Mouse (Mus musculus) liver, embryonic 12.5 days (tissue): ENCODE data around the gene Prkch. TPM values are rescaled to one million over a fixed set of nuclear protein-coding genes. Genes with fewer than 3 reads are reported as not detected.

Experiments
- ATAC-seq: fragments of 200-750 bp; cut with Nextera tagmentation; 2 replicates; pipeline ENCODE4 v1.8.0; 2017; ENCODE audit warnings: moderate number of reproducible peaks, mild to moderate bottlenecking, moderate library complexity
- H3K27ac ChIP-seq: fragments of 300-500 bp; sonication (generic); 2 replicates; pipeline ENCODE4 v1.5.1; 2016; ENCODE audit warnings: mild to moderate bottlenecking
- H3K27me3 ChIP-seq: fragments of 300-500 bp; sonication (generic); replicated peaks from 2 replicates; pipeline ENCODE4 v1.6.1; 2016; ENCODE audit warnings: mild to moderate bottlenecking, moderate library complexity
- H3K36me3 ChIP-seq: fragments of 300-500 bp; sonication (generic); 2 replicates; pipeline ENCODE4 v1.6.1; 2016; ENCODE audit warnings: mild to moderate bottlenecking, moderate library complexity
- H3K4me1 ChIP-seq: fragments of 300-500 bp; sonication (generic); 2 replicates; pipeline ENCODE4 v1.6.1; 2016
- H3K4me2 ChIP-seq: fragments of 300-500 bp; sonication (generic); 2 replicates; pipeline ENCODE4 v1.6.1; 2016; ENCODE audit warnings: mild to moderate bottlenecking, moderate library complexity
- H3K4me3 ChIP-seq: fragments of 300-500 bp; sonication (generic); 2 replicates; pipeline ENCODE4 v1.5.1; 2016; ENCODE audit warnings: mild to moderate bottlenecking, moderate library complexity
- H3K9ac ChIP-seq: fragments of 300-500 bp; sonication (generic); 2 replicates; pipeline ENCODE4 v1.6.1; 2016; ENCODE audit warnings: mild to moderate bottlenecking, moderate library complexity
- H3K9me3 ChIP-seq: fragments of 300-500 bp; sonication (generic); replicated peaks from 2 replicates; pipeline ENCODE4 v1.6.1; 2016; ENCODE audit warnings: mild to moderate bottlenecking, moderate library complexity
- WGBS: fragments of 180-500 bp; shearing (Covaris S2); methylation state at CpG from one replicate; pipeline ENCODE4 v1.1.7; 2016; ENCODE audit not compliant: insufficient replicate concordance; 5-methylcytosine and 5-hydroxymethylcytosine counted together
- polyA plus RNA-seq: library from polyadenylated mRNA; unstranded; fragments of >200 nt; fragmentation: Nextera tagmentation; extraction: Ambion mirVana; gene quantifications from 2 replicates; pipeline ENCODE4 v1.2.1, GENCODE M21; 2016

The Prkch gene
- polyA plus RNA-seq, 1 experiment from 2014 or later = 4.8 TPM

DNA sequence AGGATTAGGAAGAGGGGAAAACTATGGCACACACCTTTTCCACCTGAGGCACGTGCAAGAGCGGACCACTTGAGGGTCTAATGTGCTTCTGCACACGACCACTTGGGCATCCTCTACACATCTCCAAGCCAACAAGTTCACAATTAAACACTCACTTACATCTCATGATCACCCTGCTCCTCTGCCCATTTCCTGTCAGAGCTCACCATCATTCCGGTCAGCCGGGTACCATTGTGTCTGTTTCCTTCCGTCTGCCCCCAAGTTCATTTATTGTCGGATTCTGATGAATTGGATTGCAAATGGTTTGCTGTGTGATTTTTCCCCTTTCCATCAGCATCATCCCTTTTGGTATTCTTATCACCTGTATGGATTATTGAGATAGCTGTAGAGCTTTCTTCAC is 18.4 kb downstream of the Prkch start:
- Histone ChIP-seq H3K4me1 (peaks cover 14% of the 10 kb centered on the region), H3K9me3 (no peaks in the 10 kb centered on the region), H3K4me2 (no peak overlapping the region), H3K4me3 (no peak overlapping the region), H3K36me3 (no peaks in the 10 kb centered on the region), H3K27ac (no peak overlapping the region), H3K9ac (no peak overlapping the region), H3K27me3 (no peaks in the 10 kb centered on the region)
- 60% methylated on average over 7 of the region's 7 CpGs for WGBS
- ATAC-seq = no peak

DNA sequence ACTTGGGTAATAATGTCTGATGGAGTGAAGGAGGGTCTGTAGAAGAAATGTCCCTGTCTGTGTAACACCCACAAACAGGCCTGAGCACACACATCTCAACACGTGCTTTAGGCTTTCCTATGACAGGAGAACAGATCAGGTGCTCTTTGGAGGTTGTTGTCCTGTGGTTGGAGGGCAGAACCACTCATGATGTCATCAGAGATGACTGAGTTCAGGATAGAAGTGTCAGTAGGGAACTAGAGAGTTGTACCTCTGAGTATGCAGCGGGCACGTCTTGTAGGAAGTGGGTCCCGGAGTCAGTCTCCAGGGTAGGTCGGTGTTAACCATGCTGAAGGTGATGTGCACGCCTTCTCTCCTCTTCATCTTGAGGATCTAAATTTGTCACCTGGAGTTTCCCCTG is 19.1 kb downstream of the Prkch start:
- ATAC-seq = no peak
- peaks cover 12% of the 10 kb centered on the region for H3K4me1 ChIP-seq

DNA sequence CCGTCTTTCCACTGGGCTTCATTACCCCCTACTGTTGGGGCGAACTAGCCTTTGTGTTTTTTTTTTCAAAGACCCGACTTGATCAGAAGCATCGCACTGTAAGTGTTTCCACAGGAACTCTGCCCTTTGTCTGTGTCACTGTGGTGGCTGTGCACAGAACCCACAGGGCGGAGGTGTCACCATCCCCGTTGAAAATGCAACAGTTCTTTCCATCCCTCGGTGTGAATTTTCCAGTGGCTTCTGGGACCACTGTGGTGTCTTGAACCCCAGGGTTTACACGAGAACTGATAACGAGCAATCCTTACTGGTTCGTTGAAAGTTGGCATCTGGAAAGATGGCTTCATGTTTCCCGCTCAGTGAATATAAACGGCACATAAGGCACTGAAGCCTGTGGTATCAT is 20.2 kb downstream of the Prkch start:
- H3K4me1 ChIP-seq = peaks cover 12% of the 10 kb centered on the region
- no peaks in the 10 kb centered on the region for H3K9me3 ChIP-seq
- no peak for ATAC-seq
- H3K27ac ChIP-seq = no peak overlapping the region
- H3K27me3 ChIP-seq = no peaks in the 10 kb centered on the region
- no peak overlapping the region for H3K4me2 ChIP-seq
- H3K36me3 ChIP-seq = no peaks in the 10 kb centered on the region
- H3K9ac ChIP-seq = no peak overlapping the region
- H3K4me3 ChIP-seq = no peak overlapping the region
- 53% methylated on average over 12 of the region's 12 CpGs for WGBS

More for the DNA sequence above, 19.1 kb downstream of the Prkch start:
- Histone ChIP-seq H3K9ac (no peak overlapping the region), H3K27ac (no peak overlapping the region), H3K4me3 (no peak overlapping the region), H3K4me2 (no peak overlapping the region), H3K27me3 (no peaks in the 10 kb centered on the region), H3K9me3 (no peaks in the 10 kb centered on the region), H3K36me3 (no peaks in the 10 kb centered on the region)
- WGBS = 68% methylated on average over 6 of the region's 6 CpGs

DNA sequence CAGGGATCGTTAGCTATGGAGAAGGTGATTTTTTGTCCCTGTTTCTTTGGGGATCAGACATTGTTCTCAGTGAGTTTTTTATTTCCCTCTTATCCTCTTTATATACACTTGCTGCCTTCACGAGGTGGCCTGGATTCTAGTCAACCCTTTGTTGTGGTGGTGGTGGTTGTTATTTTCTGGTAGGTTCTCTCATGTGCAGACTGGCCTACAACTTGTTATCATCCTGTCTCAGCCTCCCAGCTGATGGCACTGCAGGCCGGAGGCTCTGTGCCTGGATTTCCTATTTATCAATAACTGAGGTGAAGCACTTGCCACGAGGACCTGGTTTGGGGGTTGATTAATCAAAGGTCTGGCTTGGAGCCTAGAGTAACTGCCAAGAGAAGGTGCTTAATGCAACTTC is 20.6 kb downstream of the Prkch start:
- Histone ChIP-seq H3K9me3 (no peaks in the 10 kb centered on the region), H3K4me2 (no peak overlapping the region), H3K4me1 (peaks cover 13% of the 10 kb centered on the region), H3K4me3 (no peak overlapping the region), H3K9ac (no peak overlapping the region), H3K27ac (no peak overlapping the region), H3K36me3 (no peaks in the 10 kb centered on the region), H3K27me3 (no peaks in the 10 kb centered on the region)
- WGBS = 40% methylated on average over 4 of the region's 4 CpGs
- ATAC-seq = no peak

DNA sequence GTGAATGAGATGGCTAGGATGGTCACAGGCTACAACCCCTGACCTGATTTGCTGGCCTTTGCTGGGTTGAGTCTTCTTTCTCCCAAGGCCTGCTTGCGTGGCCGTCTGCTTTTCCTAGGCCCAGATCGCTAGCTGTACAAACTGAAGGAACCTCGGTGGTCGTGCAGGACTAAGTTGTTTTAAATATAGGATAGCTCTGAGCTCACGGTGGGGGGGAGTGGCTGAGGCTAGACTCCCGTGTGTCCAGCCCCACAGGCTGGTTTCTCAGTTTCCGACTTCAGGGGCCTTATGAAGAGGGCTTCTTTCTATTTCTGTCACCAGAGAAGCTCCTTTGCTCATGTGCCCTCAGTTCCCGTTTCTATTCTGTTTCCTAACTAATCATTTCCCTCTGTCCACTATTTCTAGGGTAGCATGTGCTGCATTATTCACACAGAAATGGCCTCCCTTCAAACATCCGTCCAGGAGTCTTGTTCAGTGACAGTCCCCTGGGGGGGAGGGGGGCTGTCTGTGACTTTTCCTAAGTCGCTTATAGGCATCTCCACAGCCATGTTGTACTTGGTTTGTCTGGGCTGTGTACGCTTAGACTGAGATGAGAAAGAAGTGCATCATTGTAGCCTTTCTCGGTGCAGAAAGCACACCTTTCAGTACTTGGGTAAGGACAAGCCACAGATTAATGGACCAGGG is 22.9 kb downstream of the Prkch start:
- no peak overlapping the region for H3K4me3 ChIP-seq
- no peak for ATAC-seq
- peaks cover 15% of the 10 kb centered on the region for H3K4me1 ChIP-seq
- H3K36me3 ChIP-seq = no peaks in the 10 kb centered on the region
- H3K4me2 ChIP-seq = no peak overlapping the region
- no peak overlapping the region for H3K9ac ChIP-seq
- H3K27ac ChIP-seq = no peak overlapping the region
- H3K27me3 ChIP-seq = no peaks in the 10 kb centered on the region
- WGBS = 29% methylated on average over 13 of the region's 13 CpGs
- H3K9me3 ChIP-seq = no peaks in the 10 kb centered on the region

DNA sequence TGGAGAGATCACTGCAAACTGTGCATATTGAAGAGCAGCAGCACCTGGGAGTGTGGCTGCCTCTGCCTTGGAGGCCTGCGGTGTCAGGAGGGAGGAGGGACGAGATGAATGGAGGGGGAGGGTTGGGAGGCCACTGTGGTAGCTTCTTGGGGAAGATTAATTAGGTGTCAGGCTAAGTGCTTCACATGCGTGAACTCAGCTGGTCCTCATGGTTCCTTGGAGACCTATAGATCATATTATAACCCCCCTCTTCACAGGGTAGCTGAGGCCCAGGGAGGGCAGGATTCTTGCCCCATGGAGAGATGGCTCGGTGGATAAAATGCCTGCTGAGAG is 23.4 kb downstream of the Prkch start:
- peaks cover 15% of the 10 kb centered on the region for H3K4me1 ChIP-seq
- H3K27me3 ChIP-seq = no peaks in the 10 kb centered on the region
- H3K9me3 ChIP-seq = no peaks in the 10 kb centered on the region
- no peak overlapping the region for H3K4me2 ChIP-seq
- H3K9ac ChIP-seq = no peak overlapping the region
- no peaks in the 10 kb centered on the region for H3K36me3 ChIP-seq
- H3K4me3 ChIP-seq = no peak overlapping the region
- ATAC-seq = no peak
- H3K27ac ChIP-seq = no peak overlapping the region
- 20% methylated on average over 4 of the region's 4 CpGs for WGBS

DNA sequence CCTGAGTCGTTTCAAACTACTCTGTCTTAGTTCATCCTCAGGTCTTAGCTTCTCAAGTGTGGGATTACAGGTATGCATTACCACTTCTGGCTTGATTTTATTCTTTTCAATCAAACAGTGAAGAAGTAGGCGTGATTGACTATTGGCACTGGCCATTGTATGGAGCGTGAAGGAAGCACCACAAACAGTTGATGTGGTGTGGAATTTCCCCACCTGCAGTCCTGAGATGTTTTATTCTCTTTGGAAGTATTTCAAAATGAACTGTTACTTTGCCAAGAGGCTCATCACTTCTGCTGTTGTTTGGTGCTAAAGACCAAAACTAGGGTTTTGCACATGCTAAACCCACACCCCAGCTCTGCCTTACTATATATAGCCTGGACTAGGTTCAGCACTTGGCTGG is 24.7 kb downstream of the Prkch start:
- peaks cover 15% of the 10 kb centered on the region for H3K4me1 ChIP-seq
- no peak overlapping the region for H3K4me3 ChIP-seq
- 66% methylated on average over 3 of the region's 3 CpGs for WGBS
- no peaks in the 10 kb centered on the region for H3K9me3 ChIP-seq
- H3K36me3 ChIP-seq = no peaks in the 10 kb centered on the region
- no peaks in the 10 kb centered on the region for H3K27me3 ChIP-seq
- ATAC-seq = no peak
- no peak overlapping the region for H3K9ac ChIP-seq
- H3K27ac ChIP-seq = no peak overlapping the region
- no peak overlapping the region for H3K4me2 ChIP-seq

DNA sequence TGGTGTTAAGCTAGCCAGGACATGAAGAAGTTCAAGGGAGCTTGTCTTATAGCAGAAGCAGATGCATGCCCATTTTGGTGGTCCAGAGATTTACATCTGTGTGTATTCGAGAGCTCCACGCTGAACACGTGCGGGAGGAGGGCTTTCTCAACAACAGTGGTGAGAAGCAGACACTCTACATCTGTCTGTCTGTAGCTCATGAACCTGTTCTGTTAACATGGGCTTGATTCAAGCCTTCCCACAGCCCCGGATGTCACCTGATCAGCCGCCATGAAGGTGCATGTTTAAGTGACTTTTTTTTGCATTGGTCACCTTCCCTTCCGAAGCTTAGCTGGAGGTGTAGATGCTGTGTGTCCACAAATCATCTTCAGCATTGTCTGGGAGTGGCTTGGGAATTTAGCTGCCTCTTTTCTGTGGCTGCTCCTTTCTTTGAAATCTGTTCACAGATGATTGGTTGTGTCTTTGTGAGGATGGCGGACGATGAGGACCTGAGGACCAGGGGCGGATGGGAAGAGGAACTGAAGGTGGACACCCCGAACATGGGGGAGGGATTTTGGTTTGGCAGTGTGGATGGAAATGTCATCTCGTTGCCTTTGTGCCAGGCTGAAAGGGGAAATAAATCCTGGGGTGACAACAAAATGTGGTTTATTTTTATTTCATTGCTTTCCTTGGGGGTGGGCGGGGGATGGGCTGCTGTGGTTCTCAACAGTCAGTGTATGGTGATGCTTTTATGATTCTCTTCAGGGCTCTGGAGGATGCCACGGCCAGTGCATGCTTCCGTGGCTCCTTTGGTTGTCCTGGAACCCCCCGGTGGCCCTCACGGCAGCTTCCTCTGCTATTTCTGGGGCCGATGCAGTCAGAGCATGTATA is 25.3 kb downstream of the Prkch start:
- no peak overlapping the region for H3K9ac ChIP-seq
- WGBS = 66% methylated on average over 18 of the region's 18 CpGs
- no peaks in the 10 kb centered on the region for H3K36me3 ChIP-seq
- H3K4me3 ChIP-seq = no peak overlapping the region
- H3K9me3 ChIP-seq = no peaks in the 10 kb centered on the region
- no peak for ATAC-seq
- no peak overlapping the region for H3K27ac ChIP-seq
- no peak overlapping the region for H3K4me2 ChIP-seq
- H3K27me3 ChIP-seq = no peaks in the 10 kb centered on the region
- peaks cover 15% of the 10 kb centered on the region for H3K4me1 ChIP-seq

DNA sequence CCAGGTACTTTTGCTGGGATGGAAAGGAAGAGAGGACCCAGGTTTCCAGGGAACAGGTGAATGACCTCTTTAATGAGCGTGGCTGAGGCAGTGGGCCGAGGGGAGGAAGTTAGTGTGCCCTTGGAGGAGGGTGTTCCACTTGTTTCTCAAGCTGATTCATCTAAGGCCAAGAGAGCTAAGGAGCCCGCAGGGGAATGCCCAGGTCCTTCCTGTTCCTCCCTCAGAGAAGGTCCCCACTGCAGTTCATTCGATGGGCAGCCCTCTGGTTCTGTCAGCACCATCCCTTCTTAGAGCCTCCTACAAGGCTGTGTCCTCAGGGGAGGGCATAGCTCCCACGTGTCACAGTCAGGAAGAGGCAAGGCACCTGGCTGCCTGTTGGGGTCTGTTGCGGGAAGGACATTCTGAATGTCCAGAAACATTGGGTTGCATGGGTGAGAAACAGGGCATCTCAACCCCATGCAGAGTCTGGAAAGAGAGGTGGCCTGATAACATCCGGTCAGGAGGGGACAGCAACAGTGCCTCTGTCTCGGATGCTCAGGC is 26.3 kb downstream of the Prkch start:
- ATAC-seq = no peak
- H3K36me3 ChIP-seq = no peaks in the 10 kb centered on the region
- H3K4me3 ChIP-seq = no peak overlapping the region
- 55% methylated on average over 8 of the region's 8 CpGs for WGBS
- H3K4me2 ChIP-seq = no peak overlapping the region
- no peaks in the 10 kb centered on the region for H3K9me3 ChIP-seq
- no peak overlapping the region for H3K9ac ChIP-seq
- H3K4me1 ChIP-seq = peaks cover 10% of the 10 kb centered on the region
- no peaks in the 10 kb centered on the region for H3K27me3 ChIP-seq
- H3K27ac ChIP-seq = no peak overlapping the region

DNA sequence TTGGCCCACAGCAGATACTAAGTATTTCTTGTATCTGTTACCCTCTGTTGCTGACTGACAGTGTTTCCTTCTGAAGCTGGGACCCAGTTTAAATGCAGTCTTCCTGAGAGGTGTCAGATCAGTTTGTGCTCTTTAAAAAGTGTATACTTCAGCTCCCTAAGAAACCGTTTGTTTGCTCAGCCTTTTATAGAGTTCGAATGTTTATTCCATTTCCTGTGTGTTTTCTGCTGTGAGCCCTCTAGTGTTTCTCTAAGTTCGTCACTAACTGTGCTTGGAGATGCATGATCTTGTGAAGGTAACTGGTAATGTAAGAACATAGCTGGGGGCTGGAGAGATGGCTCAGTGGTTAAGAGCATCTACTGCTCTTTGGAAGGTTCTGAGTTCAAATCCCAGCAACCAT is 27.1 kb downstream of the Prkch start:
- Histone ChIP-seq H3K27ac (no peak overlapping the region), H3K36me3 (no peaks in the 10 kb centered on the region), H3K27me3 (no peaks in the 10 kb centered on the region), H3K4me1 (peaks cover 9% of the 10 kb centered on the region), H3K9ac (no peak overlapping the region), H3K4me3 (no peak overlapping the region), H3K4me2 (no peak overlapping the region), H3K9me3 (no peaks in the 10 kb centered on the region)
- ATAC-seq = no peak
- WGBS = 51% methylated on average over 3 of the region's 3 CpGs

DNA sequence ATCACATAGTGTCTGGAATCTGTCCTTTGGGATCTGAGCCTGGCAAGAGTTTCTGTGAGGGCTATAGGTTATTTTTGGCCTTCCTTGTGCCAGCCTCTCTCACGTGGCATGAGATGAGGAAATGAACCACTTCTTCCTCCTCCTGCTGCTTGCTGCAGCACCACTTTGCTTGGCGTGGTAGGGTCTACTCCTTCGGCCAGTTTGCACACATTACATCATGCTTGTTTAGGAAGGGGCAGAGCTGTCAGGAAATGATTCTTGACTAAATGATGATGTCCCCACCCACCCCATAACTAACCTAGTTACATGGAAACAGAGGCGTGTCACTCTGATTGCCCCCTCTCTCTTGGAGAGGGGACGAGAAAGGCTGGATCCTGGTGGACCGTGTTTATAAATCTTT is 28.6 kb downstream of the Prkch start:
- Histone ChIP-seq H3K27me3 (no peaks in the 10 kb centered on the region), H3K27ac (no peak overlapping the region), H3K4me2 (no peak overlapping the region), H3K4me1 (peaks cover 3% of the 10 kb centered on the region; the same call in 1 of the 2 replicates), H3K9ac (no peak overlapping the region), H3K36me3 (no peaks in the 10 kb centered on the region), H3K4me3 (no peak overlapping the region), H3K9me3 (no peaks in the 10 kb centered on the region)
- WGBS = 54% methylated on average over 6 of the region's 6 CpGs
- no peak for ATAC-seq

DNA sequence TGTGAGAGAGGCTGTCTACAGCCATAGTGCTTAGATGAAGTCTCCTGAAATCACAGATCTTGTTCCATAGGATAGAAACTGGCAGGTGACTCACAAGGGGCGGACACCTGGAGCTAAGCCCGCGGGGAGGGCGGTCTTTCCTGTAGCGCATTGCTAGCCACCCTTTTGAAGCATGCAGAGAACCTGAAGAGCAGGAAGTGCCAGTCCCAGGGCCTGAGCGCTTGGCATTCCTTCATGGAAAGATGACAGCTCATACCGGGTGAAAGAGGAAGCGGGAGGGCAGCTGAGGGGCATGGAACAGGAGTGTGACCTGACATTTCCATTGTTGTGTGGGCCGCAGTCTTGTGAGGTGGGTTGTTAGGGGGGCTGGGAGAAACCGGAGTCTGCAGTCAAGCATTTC is 33.1 kb downstream of the Prkch start:
- no peak overlapping the region for H3K9ac ChIP-seq
- H3K27ac ChIP-seq = no peak overlapping the region
- ATAC-seq = no peak
- no peak overlapping the region for H3K4me3 ChIP-seq
- no peaks in the 10 kb centered on the region for H3K4me1 ChIP-seq
- no peaks in the 10 kb centered on the region for H3K27me3 ChIP-seq
- no peak overlapping the region for H3K4me2 ChIP-seq
- H3K9me3 ChIP-seq = no peaks in the 10 kb centered on the region
- no peaks in the 10 kb centered on the region for H3K36me3 ChIP-seq
- WGBS = 43% methylated on average over 10 of the region's 10 CpGs
